Mouse (Mus musculus) hindbrain, embryonic 14.5 days (tissue): ENCODE data around the gene Scgb1a1. TPM values are rescaled to one million over a fixed set of nuclear protein-coding genes. Genes with fewer than 3 reads are reported as not detected.
"Not testable (repeated sequence)": the region's sequence is repeated elsewhere in the genome, so short reads cannot be mapped to it uniquely, and the experiment has no call there.

Experiments
- ATAC-seq: fragments of 200-750 bp; cut with Nextera tagmentation; 2 replicates; pipeline ENCODE4 v1.8.0; 2017; ENCODE audit warnings: moderate number of reproducible peaks, mild to moderate bottlenecking, moderate TSS enrichment, moderate library complexity; ENCODE audit not compliant: low FRiP score
- DNase-seq: peaks from one replicate; pipeline ENCODE4 v3.0.0-alpha.2; 2015; ENCODE audit warnings: low spot score
- H3K27ac ChIP-seq: fragments of 300-500 bp; sonication (generic); 2 replicates; pipeline ENCODE4 v1.5.1; 2014; ENCODE audit warnings: mild to moderate bottlenecking, moderate library complexity
- H3K27me3 ChIP-seq: fragments of 300-500 bp; sonication (generic); 2 replicates; pipeline ENCODE4 v1.6.1; 2014; ENCODE audit warnings: mild to moderate bottlenecking, low read length, mixed read lengths; ENCODE audit not compliant: control insufficient read depth, insufficient read depth
- H3K36me3 ChIP-seq: fragments of 300-500 bp; sonication (generic); replicated peaks from 2 replicates; pipeline ENCODE4 v1.6.1; 2014; ENCODE audit not compliant: control insufficient read depth, insufficient read depth
- H3K4me1 ChIP-seq: fragments of 300-500 bp; sonication (generic); replicated peaks from 2 replicates; pipeline ENCODE4 v1.6.1; 2014; ENCODE audit warnings: antibody characterized with exemption, low read length, mixed read lengths; ENCODE audit not compliant: control insufficient read depth, insufficient read depth
- H3K4me2 ChIP-seq: fragments of 300-500 bp; sonication (generic); replicated peaks from 2 replicates; pipeline ENCODE4 v1.6.1; 2014; ENCODE audit warnings: mild to moderate bottlenecking, moderate library complexity
- H3K4me3 ChIP-seq: fragments of 300-500 bp; sonication (generic); replicated peaks from 2 replicates; pipeline ENCODE4 v1.5.1; 2014; ENCODE audit warnings: mild to moderate bottlenecking, low read length
- H3K9ac ChIP-seq: fragments of 300-500 bp; sonication (generic); 2 replicates; pipeline ENCODE4 v1.6.1; 2014
- H3K9me3 ChIP-seq: fragments of 300-500 bp; sonication (generic); 2 replicates; pipeline ENCODE4 v1.6.1; 2016; ENCODE audit warnings: low read length; ENCODE audit not compliant: control insufficient read depth
- WGBS: fragments of 180-500 bp; shearing (Covaris S2); extraction: QIAGEN DNeasy Blood & Tissue Kit; methylation state at CpG from one replicate; pipeline ENCODE4 v1.1.7; 2014; 5-methylcytosine and 5-hydroxymethylcytosine counted together
- polyA plus RNA-seq: library from polyadenylated mRNA; unstranded; fragments of >200 nt; fragmentation: Nextera tagmentation; extraction: Ambion mirVana; gene quantifications from 2 replicates; pipeline ENCODE4 v1.2.1, GENCODE M21; 2014

The Scgb1a1 gene
- not detected in 2 replicates for polyA plus RNA-seq

- 90% methylated on average over 4 of the region's 4 CpGs for WGBS
- Histone ChIP-seq H3K4me2 (no peak within 1 kb of the TSS), H3K36me3 (no peaks in the 10 kb centered on the region), H3K4me1 (no peaks in the 10 kb centered on the region), H3K9ac (no peak within 1 kb of the TSS), H3K27ac (no peak within 1 kb of the TSS), H3K27me3 (no peaks in the 10 kb centered on the region), H3K9me3 (no peaks in the 10 kb centered on the region), H3K4me3 (no peak within 1 kb of the TSS)
- no peak for DNase-seq
- ATAC-seq = no peak
Observed at GRCm38 (mm10) chr19:9087821-9088220, at the start of gene Scgb1a1. Gene Scgb1a1, minus strand, starts transcription at chr19:9087958.

- Histone ChIP-seq H3K36me3 (no peaks in the 10 kb centered on the region), H3K9me3 (no peaks in the 10 kb centered on the region), H3K4me3 (no peak overlapping the region), H3K27ac (no peak overlapping the region), H3K27me3 (no peaks in the 10 kb centered on the region), H3K9ac (no peak overlapping the region), H3K4me2 (no peak overlapping the region), H3K4me1 (peaks cover 7% of the 10 kb centered on the region)
- 90% methylated on average over 1 of the region's 1 CpGs for WGBS
- ATAC-seq (no peak), DNase-seq (no peak)
Observed at GRCm38 (mm10) chr19:9137159-9137558, 49.4 kb upstream of the Scgb1a1 start.

GRCm38 (mm10) chr19:9135512-9136331, 48.0 kb upstream of the Scgb1a1 start, which contains the start of gene Asrgl1:
Gene Asrgl1, minus strand, starts transcription at chr19:9135636.
- Histone ChIP-seq H3K27me3 (no peaks in the 10 kb centered on the region), H3K9ac (peak within 1 kb of the TSS; percentile 72), H3K4me1 (peaks cover 7% of the 10 kb centered on the region), H3K4me3 (peak within 1 kb of the TSS; percentile 75), H3K9me3 (no peaks in the 10 kb centered on the region), H3K4me2 (peak within 1 kb of the TSS; percentile 98), H3K27ac (peak within 1 kb of the TSS; percentile 62; the same call in 1 of the 2 replicates), H3K36me3 (no peaks in the 10 kb centered on the region)
- peak; percentile 88 for DNase-seq
- peak; percentile 95 for ATAC-seq
- WGBS = 13% methylated on average over 31 of the region's 31 CpGs

GRCm38 (mm10) chr19:9134746-9135511, 47.2 kb upstream of the Scgb1a1 start:
- Histone ChIP-seq H3K27me3 (no peaks in the 10 kb centered on the region), H3K27ac (peak overlapping the region; percentile 62; the same call in 1 of the 2 replicates), H3K9me3 (no peaks in the 10 kb centered on the region), H3K9ac (peak overlapping the region; percentile 72), H3K4me1 (peaks cover 7% of the 10 kb centered on the region), H3K36me3 (no peaks in the 10 kb centered on the region), H3K4me2 (peak overlapping the region; percentile 98), H3K4me3 (peak overlapping the region; percentile 75)
- WGBS = 2% methylated on average over 34 of the region's 37 CpGs
- DNase-seq = peak; percentile 28
- peak; percentile 87 for ATAC-seq

- H3K9me3 ChIP-seq = no peaks in the 10 kb centered on the region
- H3K4me1 ChIP-seq = peaks cover 7% of the 10 kb centered on the region
- no peak overlapping the region for H3K9ac ChIP-seq
- 86% methylated on average over 1 of the region's 1 CpGs for WGBS
- H3K36me3 ChIP-seq = 0 out of 2 replicates have a peak, but pooled peaks cover 3% of the 10 kb centered on the region
- ATAC-seq (no peak), DNase-seq (no peak)
- H3K27ac ChIP-seq = no peak overlapping the region
- H3K4me3 ChIP-seq = no peak overlapping the region
- H3K4me2 ChIP-seq = no peak overlapping the region
- H3K27me3 ChIP-seq = no peaks in the 10 kb centered on the region
Observed at GRCm38 (mm10) chr19:9129996-9130395, 42.2 kb upstream of the Scgb1a1 start.

- Histone ChIP-seq H3K27ac (no peak overlapping the region), H3K9ac (no peak overlapping the region), H3K27me3 (no peaks in the 10 kb centered on the region), H3K36me3 (0 out of 2 replicates have a peak, but pooled peaks cover 3% of the 10 kb centered on the region), H3K4me2 (no peak overlapping the region), H3K9me3 (no peaks in the 10 kb centered on the region), H3K4me1 (no peaks in the 10 kb centered on the region), H3K4me3 (no peak overlapping the region)
- no peak for ATAC-seq
- DNase-seq = no peak
- WGBS = 92% methylated on average over 4 of the region's 4 CpGs
Observed at GRCm38 (mm10) chr19:9128499-9129194, 40.9 kb upstream of the Scgb1a1 start.

GRCm38 (mm10) chr19:9123986-9124385, 36.2 kb upstream of the Scgb1a1 start:
- H3K9me3 ChIP-seq, H3K4me3 ChIP-seq, ATAC-seq, H3K36me3 ChIP-seq, H3K27ac ChIP-seq, DNase-seq, H3K27me3 ChIP-seq, H3K9ac ChIP-seq, H3K4me2 ChIP-seq, H3K4me1 ChIP-seq: not testable (repeated sequence)
- 97% methylated on average over 2 of the region's 2 CpGs for WGBS

- no peaks in the 10 kb centered on the region for H3K4me1 ChIP-seq
- no peak overlapping the region for H3K4me2 ChIP-seq
- H3K27me3 ChIP-seq = no peaks in the 10 kb centered on the region
- H3K9me3 ChIP-seq = no peaks in the 10 kb centered on the region
- WGBS = 94% methylated on average over 1 of the region's 1 CpGs
- H3K9ac ChIP-seq = no peak overlapping the region
- ATAC-seq (no peak), DNase-seq (no peak)
- no peak overlapping the region for H3K27ac ChIP-seq
- H3K36me3 ChIP-seq = no peaks in the 10 kb centered on the region; the same call in 1 of the 2 replicates
- H3K4me3 ChIP-seq = no peak overlapping the region
Observed at GRCm38 (mm10) chr19:9122390-9122789, 34.6 kb upstream of the Scgb1a1 start.
